Mouse (Mus musculus) testis, adult 2 months (tissue): ENCODE data around the gene Reep6.

Experiments
- CTCF ChIP-seq: fragments of 200-500 bp; IDR thresholded peaks from 2 replicates; pipeline ENCODE4 v1.5.1; 2012; ENCODE audit warnings: low read depth, mild to moderate bottlenecking, inconsistent platforms, low read length, moderate library complexity; ENCODE audit not compliant: control insufficient read depth, insufficient read depth, insufficient replicate concordance
- POLR2A ChIP-seq: fragments of 200-500 bp; IDR thresholded peaks from 2 replicates; pipeline ENCODE4 v1.6.1; 2012; ENCODE audit warnings: low read depth, mild to moderate bottlenecking, inconsistent platforms, low read length, moderate library complexity; ENCODE audit not compliant: control insufficient read depth

DNA sequence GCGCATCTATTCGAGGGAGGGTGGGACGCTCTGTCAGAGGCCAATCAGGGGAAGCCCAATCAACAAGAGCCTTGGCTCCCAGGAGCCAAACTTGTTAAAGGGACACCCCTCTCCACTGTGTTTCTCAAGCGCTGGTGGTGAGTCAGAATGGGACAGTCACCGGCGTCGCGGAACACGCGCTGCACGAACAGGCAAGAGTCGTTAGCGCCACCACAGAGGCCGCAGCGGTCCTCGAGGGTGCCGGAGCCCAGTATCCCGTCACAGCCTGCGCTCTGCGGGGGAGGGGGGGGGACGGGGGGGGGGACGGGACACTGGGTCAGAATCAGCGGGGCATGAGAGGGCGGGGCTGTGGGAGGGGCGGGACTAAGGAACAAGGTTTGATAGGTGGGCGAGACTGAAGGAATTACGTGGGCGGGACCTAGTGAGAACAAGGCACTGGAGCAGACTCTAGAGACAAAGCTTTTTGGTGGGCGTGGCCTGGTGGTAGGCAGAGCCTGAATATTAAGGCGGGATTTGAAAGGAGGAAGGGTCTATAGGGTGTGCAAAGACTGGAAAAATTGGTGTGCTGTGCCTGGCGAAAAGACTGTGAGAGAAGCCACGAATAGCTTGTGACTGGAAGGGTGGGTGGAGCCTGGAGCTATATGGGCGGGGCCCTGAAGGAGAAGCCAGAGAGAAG is 13.1 kb downstream of the Reep6 start:
- TF ChIP-seq POLR2A = no peak
- TF ChIP-seq CTCF = no peak
